Mouse (Mus musculus) inflammation-experienced regulatory T-cells, adult 16 weeks (primary cell): Measurements from ENCODE around the gene Ect2l. TPM values are rescaled to one million over a fixed set of nuclear protein-coding genes. Genes with fewer than 3 reads are reported as not detected.

Experiments
- polyA plus RNA-seq: library from polyadenylated mRNA; unstranded; fragments of 100-300 nt; shearing (Covaris generic); gene quantifications from one replicate; pipeline ENCODE4 v1.2.1, GENCODE M21; 2017

The Ect2l gene
- 1.3 TPM for polyA plus RNA-seq

GRCm38 (mm10) chr10:18210726-18211125, at the start of gene Ect2l:
Ect2l (minus strand) TSS chr10:18210890.

GRCm38 (mm10) chr10:18234560-18235401, 24.1 kb upstream of the Ect2l start, which contains the start of gene Ccdc28a:
Ccdc28a (minus strand) TSS chr10:18234998.

Other genes with a start within 250 kb of the Ect2l start
- 347 TPM for gene Abracl, start 187.6 kb downstream of the Ect2l start, polyA plus RNA-seq
- gene Reps1, start 155.0 kb downstream of the Ect2l start, polyA plus RNA-seq = 20.9 TPM
- gene Ccdc28a, start 24.1 kb upstream of the Ect2l start, polyA plus RNA-seq = 60.3 TPM
- gene Nhsl1, start 108.1 kb upstream of the Ect2l start, polyA plus RNA-seq = 1.3 TPM